Mouse (Mus musculus) ovary, postnatal 14 days (tissue): ENCODE measurements around the gene Sfxn3.

Experiments used
- DNase-seq: peaks from one replicate; pipeline ENCODE4 v3.0.0; 2022; ENCODE audit warnings: low spot score

Sfxn3 gene

DNA sequence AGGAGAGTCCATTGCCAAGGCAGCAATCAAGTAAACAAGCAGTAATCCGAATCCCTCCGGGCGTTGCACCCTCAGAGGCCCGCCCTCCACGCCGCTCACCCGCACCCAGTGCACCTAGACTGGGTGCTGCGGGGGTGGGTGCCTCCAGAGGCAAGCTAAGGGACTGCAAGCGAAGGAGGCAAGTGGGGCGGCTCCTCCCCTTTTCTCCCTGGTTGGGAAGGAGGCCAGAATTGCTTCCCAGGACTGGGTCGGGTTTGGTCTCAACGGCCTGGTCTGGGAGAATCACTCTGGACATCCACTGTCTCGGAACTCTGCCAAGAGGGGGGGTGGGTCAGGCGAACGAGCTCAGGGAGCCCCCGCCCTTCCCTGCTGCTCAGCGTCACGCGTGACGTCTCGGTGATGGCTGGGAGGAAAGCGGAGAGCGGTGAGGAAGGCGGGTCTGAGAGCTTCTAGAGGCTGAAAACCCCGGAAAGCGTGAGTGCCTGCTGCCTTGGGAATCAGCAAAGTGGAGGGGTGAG is at the start of gene Sfxn3:
Gene Sfxn3, plus strand, starts transcription at position 87 of the 518 bp plus-strand sequence.
- DNase-seq, result peak; percentile 94

GRCm38 (mm10) chr19:44997786-44998185 is 49.5 kb upstream of the Sfxn3 start:
- no peak for DNase-seq

- no peak for DNase-seq
Observed at GRCm38 (mm10) chr19:44999647-45000046, 47.7 kb upstream of the Sfxn3 start.

- DNase-seq, result no peak
Observed at GRCm38 (mm10) chr19:45002301-45002700, 45.0 kb upstream of the Sfxn3 start.

DNA sequence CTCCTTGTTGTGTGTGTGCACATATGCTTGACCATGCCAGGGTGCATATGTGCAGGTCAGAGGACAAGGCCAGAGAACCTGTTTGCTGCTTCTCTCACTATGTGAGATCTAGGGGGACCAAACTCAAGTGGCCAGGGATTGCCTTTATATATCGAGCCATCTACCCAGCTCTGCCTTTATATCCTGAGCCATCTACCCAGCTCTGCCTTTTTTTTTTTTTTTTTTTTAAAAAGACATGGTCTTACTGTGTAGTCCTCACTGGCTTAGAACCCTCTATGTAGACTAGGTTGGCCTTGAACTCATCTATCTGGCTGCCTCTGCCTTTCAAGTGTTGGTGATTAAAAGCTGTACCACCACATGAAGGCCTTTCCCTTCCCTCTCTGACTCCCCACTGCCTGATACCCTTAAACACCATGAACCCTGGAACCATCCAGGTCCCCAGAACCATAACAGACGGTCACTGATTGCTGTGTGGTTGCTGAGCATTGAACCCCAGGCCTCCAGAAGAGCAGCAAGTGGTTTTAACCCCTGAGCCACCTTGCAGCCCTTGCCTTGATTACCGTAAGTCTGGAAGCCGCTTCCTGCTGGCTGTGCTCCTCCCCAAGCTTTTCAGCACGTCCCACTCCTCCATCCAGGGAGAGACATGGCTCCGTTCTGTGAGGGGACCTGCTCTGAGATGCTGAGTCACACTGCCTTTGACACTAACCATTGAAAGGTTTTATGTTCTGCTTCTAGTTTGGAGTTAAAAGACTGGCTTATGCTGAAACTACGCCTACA is 43.4 kb upstream of the Sfxn3 start:
- no peak for DNase-seq

- DNase-seq, result no peak
Observed at GRCm38 (mm10) chr19:45005444-45005843, 41.9 kb upstream of the Sfxn3 start, which contains the start of gene Twnk. Gene Twnk (plus strand): TSS chr19:45005663.

- DNase-seq, result peak; percentile 96
Observed at GRCm38 (mm10) chr19:45005957-45006712, 41.2 kb upstream of the Sfxn3 start, which contains the start of gene Mrpl43. Gene Mrpl43 (minus strand): TSS chr19:45006442.

DNA sequence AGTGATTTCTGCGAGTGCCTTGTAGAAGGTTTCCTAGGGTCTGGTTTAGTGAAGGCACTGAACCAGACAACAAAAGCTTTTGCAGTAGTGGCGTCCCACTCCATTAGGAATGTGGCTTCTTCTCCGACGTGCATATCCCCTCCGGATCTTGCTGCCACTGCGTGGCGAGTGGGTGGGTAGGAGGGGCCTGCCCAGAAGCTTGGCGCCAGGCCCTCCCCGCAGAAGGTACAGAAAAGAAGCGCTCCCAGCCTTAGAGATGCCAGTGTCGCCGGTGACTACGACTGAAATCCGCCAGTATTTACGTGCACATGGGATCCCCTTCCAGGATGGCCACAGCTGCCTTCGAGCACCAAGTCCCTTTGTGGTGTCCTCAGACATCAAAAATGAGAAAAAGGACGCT is 40.3 kb upstream of the Sfxn3 start:
- no peak for DNase-seq

DNA sequence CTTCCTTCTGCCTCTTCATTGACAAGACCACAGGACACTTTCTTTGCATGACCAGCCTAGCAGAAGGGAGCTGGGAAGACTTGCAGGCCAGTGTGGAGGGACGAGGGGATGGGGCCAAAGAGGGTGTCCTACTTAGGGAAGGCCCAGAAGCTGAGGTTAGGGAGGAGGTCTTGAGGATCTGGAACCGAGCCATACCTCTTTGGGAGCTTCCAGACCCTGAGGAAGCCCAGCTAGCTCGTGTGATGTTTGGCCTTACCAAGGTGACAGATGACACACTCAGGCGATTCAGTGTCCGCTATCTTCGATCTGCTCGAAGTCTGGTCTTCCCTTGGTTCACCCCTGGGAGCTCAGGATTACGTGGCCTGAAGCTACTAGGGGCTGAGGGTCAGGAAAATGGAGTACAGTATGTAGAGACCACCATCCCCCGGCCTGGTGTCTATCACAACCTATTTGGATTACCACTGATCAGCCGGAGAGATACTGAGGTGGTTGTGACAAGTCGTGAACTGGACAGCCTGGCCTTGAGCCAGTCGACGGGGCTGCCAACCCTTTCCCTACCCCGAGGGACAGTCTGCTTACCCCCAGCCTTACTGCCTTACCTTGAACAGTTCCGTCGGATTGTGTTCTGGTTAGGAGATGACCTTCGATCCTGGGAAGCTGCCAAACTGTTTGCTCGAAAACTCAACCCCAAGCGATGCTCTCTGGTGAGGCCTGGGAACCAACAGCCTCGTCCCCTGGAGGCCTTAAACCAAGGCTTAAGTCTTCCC is 39.7 kb upstream of the Sfxn3 start:
- no peak for DNase-seq

DNA sequence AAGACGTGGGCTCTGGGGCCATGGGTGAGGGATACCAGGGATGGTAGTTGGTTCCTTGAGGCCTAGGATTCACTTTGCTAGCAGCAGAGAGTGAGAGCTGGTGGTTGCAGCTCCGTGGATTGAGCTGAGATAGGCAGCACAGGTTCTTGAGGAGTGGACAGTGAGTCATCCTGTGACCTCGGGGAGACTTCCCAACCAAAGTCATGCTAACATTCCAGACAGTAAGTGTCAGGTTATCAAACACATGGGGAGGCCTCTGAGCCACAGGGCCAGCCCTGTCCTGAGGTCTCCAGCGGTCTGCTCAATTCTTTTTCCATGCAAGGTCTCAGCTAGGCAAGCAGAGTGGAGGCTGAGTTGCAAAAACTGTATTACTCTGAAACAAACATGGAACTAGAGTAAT is 36.7 kb upstream of the Sfxn3 start:
- no peak for DNase-seq

DNA sequence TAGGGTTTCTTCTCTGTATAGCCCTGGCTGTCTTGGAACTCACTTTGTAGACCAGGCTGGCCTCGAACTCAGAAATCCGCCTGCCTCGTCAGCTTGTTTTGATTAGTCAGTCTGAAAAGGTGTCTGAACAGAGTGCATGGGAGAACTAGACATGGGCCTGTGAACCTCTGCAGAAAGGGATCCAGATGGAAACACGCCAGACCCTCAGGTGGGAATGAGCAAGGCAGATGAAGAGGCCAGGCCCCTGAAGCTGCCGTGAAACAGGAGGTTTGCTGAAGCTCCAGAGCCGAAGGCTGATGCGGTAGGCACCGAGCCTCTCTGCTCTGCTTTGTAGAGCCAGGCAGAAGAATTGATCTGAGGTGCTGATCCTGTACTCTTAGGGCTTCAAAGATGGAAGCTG is 35.1 kb upstream of the Sfxn3 start:
- DNase-seq, result no peak

DNA sequence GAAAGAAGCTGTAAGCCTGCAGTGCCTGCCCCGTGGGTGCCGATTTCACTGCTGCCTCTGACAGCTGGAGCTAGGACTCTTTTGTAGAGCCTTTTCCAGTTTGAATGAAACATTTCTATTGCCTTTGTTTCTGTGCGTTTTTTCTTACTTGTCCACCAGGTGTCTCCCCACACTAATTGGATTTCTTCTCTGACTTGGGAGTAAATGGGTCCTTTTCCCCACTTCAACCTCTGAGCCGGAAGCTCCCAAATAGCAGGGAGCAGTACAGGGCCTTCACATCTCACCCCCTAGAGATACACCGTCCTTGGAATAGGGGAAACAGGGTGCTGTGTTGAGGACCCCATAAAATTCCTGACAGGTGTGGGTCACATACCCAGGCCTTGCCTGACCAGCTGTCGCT is 34.7 kb upstream of the Sfxn3 start:
- no peak for DNase-seq

DNA sequence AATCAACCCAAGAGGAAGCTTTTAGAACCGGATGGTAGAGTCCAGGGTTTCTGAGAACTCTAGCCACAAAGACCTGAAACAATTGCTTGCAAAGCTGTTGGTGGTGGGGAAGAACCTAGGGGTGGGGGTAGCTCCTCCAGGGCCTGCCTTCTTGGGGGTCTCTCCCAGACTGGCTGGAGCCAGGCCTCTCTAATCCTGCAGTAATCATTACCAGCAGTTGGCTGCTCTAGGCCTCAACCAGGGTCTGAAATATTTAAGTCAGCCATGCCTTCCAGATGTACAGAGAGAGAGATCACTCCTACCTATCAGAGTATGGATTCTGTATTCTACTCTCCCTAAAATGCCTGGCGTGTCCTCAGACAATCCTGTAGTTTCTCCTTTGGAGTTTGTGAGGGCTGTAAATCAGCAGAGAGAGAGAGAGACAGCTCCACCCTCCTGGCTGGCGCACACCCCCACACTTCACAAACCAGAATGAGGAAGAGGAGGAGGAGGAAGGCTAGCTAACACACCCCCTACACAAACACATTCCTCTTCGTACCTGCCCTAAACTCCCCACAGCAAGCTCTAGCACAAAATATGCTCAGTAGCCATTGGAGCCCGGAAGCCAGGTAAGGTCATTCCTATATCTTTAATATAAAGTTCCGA is 33.6 kb upstream of the Sfxn3 start:
- no peak for DNase-seq

- DNase-seq, result no peak
Observed at GRCm38 (mm10) chr19:45014335-45014971, 32.9 kb upstream of the Sfxn3 start, which contains the start of gene Lzts2. Gene Lzts2 (plus strand): TSS chr19:45014414.

GRCm38 (mm10) chr19:45014981-45015402 is 32.3 kb upstream of the Sfxn3 start:
- peak; percentile 62 for DNase-seq

DNA sequence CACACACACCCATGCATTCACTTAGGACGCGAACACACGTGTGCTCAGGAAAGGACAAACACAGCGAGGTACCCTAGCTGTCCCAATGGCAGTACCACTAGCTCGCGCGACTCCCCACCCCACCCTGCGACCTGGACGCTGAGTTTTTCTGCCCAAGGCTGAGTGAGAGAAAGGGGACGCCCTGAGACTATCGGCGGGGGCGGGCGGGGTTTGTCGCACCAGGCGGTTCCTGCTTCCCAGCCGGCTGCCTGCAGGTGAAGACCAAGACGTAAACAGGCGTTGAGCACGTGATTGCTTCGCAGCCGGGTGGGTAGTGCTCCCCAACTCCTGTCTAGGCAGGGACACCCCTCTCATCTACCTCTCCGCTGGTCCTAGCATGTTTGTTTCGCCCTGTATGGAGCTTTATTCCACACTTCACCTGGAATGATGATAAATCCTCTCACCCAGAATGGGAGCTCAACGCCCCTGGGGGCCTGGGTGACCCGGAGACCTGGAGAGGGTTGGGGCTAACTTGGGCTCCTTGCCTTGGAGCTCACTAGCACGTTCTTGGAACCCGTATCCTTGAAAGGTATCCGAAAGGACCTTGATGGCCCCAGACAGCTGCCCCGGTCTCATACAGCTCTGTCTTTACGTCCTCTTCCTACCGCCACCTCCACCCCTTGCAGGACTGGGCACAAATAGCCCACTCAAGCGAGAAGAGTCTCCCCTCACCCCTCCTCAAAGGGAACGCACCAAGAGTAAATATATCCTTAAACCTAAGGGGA is 31.6 kb upstream of the Sfxn3 start:
- no peak for DNase-seq

GRCm38 (mm10) chr19:45016341-45017215 is 30.7 kb upstream of the Sfxn3 start:
- peak; percentile 71 for DNase-seq

DNA sequence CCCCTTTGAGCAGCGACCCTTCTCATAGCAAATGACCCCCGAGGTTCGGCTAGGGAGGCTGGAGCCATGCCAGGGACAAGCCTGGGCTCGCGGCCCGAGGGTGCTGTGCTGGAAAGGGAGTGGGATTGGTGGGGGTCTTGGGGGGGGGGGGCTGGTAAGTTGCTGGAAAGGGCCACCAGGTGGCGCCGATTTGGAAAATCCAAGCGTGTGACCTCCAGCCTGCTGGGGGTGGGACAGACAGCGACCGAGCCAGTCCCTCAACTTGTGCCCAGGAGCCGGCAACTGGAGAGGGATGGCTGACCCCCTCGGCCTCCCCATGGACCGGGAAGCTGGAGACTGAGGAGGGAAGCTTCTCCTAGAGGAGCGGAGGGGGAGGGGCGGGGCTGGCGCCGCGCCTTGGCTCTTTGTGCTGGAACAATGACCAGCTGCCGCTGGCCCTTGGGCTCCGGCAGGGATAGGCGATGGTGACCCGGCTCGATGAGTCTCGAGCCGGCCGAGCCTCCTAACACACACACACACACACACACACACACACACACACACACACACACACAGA is 30.0 kb upstream of the Sfxn3 start:
- DNase-seq, result peak; percentile 82

DNA sequence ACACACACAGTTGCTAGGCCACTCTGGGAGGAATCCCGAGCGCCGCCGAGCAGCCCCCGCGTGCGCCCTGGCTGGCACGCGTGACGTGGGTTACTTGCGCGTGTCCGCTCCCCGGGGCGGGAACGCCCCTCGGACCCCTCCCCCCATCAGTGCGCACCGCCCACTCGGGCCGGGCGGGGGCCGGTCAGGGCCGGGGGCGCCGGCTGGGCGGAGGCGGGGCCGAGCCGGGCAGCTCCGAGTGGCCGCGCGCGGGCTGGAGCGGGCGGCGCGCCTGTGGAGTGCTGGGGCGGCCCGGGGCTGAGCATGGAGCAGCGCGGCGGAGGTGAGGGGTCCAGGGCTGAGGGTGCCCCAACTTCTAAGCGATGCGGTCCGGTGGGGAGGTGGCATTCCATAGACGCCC is 29.4 kb upstream of the Sfxn3 start:
- peak; percentile 90 for DNase-seq
